Mouse (Mus musculus) embryonic facial prominence, embryonic 15.5 days (tissue): ENCODE measurements at regions not wholly inside any gene's neighbourhood (a gene's known extent, or its start where the extent isn't known, plus 50 kb on each side); places are given as distances from the start of the nearest gene placed in this dataset.

Source experiments
- ATAC-seq: fragments of 200-750 bp; cut with Nextera tagmentation; 2 replicates; pipeline ENCODE4 v1.8.0; 2017; ENCODE audit warnings: low read depth, moderate TSS enrichment; ENCODE audit not compliant: insufficient number of reproducible peaks, low FRiP score, low TSS enrichment
- H3K27ac ChIP-seq: fragments of 300-500 bp; sonication (generic); replicated peaks from 2 replicates; pipeline ENCODE4 v1.5.1; 2015; ENCODE audit warnings: mild to moderate bottlenecking, inconsistent platforms
- H3K27me3 ChIP-seq: fragments of 300-500 bp; sonication (generic); 2 replicates; pipeline ENCODE4 v1.6.1; 2015; ENCODE audit warnings: inconsistent platforms
- H3K36me3 ChIP-seq: fragments of 300-500 bp; sonication (generic); 2 replicates; pipeline ENCODE4 v1.6.1; 2015; ENCODE audit warnings: mild to moderate bottlenecking, inconsistent platforms
- H3K4me1 ChIP-seq: fragments of 300-500 bp; sonication (generic); 2 replicates; pipeline ENCODE4 v1.6.1; 2015; ENCODE audit warnings: inconsistent platforms
- H3K4me2 ChIP-seq: fragments of 300-500 bp; sonication (generic); replicated peaks from 2 replicates; pipeline ENCODE4 v1.6.1; 2015; ENCODE audit warnings: mild to moderate bottlenecking, inconsistent platforms
- H3K4me3 ChIP-seq: fragments of 300-500 bp; sonication (generic); replicated peaks from 2 replicates; pipeline ENCODE4 v1.5.1; 2015; ENCODE audit warnings: mild to moderate bottlenecking, inconsistent platforms
- H3K9ac ChIP-seq: fragments of 300-500 bp; sonication (generic); 2 replicates; pipeline ENCODE4 v1.6.1; 2015; ENCODE audit warnings: inconsistent platforms
- H3K9me3 ChIP-seq: fragments of 300-500 bp; sonication (generic); replicated peaks from 2 replicates; pipeline ENCODE4 v1.6.1; 2016; ENCODE audit warnings: inconsistent platforms
- WGBS: fragments of 180-500 bp; shearing (Covaris S2); methylation state at CpG from one replicate; pipeline ENCODE4 v1.1.7; 2015; 5-methylcytosine and 5-hydroxymethylcytosine counted together

GRCm38 (mm10) chr4:125177666-125178065 is 50.0 kb upstream of the Zc3h12a start:
- Histone ChIP-seq H3K36me3 (no peaks in the 10 kb centered on the region), H3K9me3 (no peaks in the 10 kb centered on the region), H3K4me2 (no peak overlapping the region), H3K27me3 (no peaks in the 10 kb centered on the region), H3K4me3 (no peak overlapping the region), H3K27ac (no peak overlapping the region), H3K9ac (no peak overlapping the region), H3K4me1 (no peaks in the 10 kb centered on the region)
- ATAC-seq: no peak
- WGBS: 52% methylated on average over 6 of the region's 6 CpGs
